Mouse (Mus musculus) R1 (cell line): ENCODE data around the gene Cryge.

ENCODE experiments used
- DNase-seq: peaks from one replicate; pipeline ENCODE4 v3.0.0-alpha.2; 2018; ENCODE audit warnings: low read depth, low spot score

Gene Cryge

DNA sequence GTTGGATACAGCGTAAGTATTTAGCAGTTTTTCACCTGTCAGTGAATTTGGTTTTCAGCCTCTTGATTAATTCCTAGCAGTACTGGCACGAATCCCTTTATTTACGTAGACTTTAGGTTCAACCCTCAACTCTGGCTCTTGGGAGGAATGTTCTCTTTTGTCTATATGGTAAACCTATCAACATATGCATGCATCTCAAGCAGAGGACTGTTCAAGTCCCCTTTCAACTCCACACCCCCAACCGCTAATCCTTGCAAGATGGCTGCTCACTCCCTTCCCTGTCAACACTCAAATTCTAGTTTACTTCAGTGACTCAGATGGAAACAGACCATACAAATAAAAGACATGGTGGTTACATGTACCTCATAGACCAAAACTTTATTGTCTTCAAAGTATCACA is 38.2 kb downstream of the Cryge start:
- DNase-seq = peak; percentile 87

DNA sequence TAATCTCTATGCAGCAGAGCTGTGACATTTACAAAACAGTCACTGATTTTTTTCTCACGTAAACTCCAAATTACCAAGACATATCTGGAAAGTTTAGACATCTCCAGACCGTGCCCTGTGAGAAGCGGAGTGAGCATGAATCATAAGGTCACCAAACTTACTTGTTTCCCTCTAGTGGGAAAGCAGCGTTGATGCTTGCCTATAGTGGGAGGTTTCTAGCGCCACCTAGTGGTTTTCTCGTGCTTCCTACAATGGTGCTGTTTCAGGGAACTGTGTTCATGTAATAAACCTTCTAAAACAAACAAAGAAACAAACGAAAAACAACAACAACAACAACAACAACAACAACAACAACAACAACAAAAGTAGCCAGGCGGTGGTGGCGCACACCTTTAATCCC is 40.8 kb downstream of the Cryge start:
- DNase-seq = peak; percentile 92

DNA sequence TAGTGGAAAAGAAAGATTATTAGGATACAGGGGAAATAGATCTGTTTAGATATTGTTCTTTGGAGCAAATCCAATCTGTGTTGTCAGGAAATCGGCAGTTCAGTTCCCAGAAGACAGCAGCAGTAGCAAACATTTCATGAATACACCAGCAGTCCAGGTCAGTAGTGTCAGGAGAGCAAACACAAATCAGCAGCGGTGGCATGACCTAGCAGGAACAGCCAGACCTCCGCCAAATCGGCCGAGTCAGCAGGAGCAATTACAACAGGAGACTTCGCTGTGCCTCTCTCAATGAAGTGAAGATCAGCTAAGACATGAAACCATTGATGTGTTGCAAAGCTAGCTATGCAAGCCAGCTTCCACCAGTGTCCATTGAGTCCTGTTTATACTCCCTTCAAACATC is 45.4 kb downstream of the Cryge start:
- DNase-seq = no peak

DNA sequence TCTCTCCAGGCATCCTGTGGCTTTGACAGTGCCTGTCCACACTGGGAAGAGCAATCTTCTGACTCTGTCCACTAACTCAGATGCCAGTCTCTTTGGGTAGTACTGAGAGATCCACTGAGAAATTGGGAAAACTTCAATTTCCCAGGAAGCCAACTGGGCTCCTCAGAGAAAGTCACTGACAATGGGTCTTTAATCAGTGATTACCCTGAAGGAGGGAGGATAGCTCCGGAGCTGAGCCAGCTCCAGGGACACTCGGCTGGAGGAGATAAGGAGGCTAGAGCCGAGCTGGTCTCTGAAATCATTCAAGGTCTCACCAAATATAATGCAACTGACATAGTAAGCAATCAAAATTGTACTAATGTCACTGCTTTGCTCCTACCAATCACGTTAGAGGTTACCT is 46.4 kb downstream of the Cryge start:
- no peak for DNase-seq
